Mouse (Mus musculus): Measurements from ENCODE around the gene Mdga1. TPM values are rescaled to one million over a fixed set of nuclear protein-coding genes. Genes with fewer than 3 reads are reported as not detected.

The Mdga1 gene
- polyA plus RNA-seq, 2 experiments: 0.75 to 1.7 TPM

GRCm38 (mm10) chr17:29818989-29819388, 150.9 kb downstream of the Mdga1 start:
- no peaks in the 10 kb centered on the region for H3K36me3 ChIP-seq (replicated peaks; ENCODE audit: control insufficient read depth, insufficient read depth, low read depth)
- H3K4me1 ChIP-seq (replicated peaks; ENCODE audit: control insufficient read depth in 2 of 2, insufficient read depth in 2 of 2, low read length in 1 of 2): peaks cover 0 to 3% of the 10 kb centered on the region in 2 experiments; a peak in 2 of 4 replicates
- ATAC-seq (ENCODE audit: insufficient read depth) (no peak), DNase-seq (ENCODE audit: low read depth in 3 of 3, low spot score in 3 of 3) (no peak)
- no peak overlapping the region for H3K27ac ChIP-seq
- H3K27me3 ChIP-seq (ENCODE audit: control insufficient read depth, insufficient read depth, low read length): peaks cover 3% of the 10 kb centered on the region; the same call in 1 of the 2 replicates
- H3K9ac ChIP-seq (replicated peaks): no peak overlapping the region
- H3K4me3 ChIP-seq (ENCODE audit: insufficient read depth in 1 of 2, low read depth in 2 of 2, low read length in 2 of 2): no peak overlapping the region
- 64% methylated on average over 7 of the region's 7 CpGs for WGBS (ENCODE audit: insufficient replicate concordance)
- TF ChIP-seq CTCF (IDR thresholded peaks at IDR 0.05; ENCODE audit: low read depth) (no peak), EP300 (IDR thresholded peaks at IDR 0.05; ENCODE audit: low read depth) (no peak)
- no peaks in the 10 kb centered on the region for H3K9me3 ChIP-seq (ENCODE audit: control insufficient read depth, low read length)
- no peak overlapping the region for H3K4me2 ChIP-seq (ENCODE audit: low read depth)

- no peaks in the 10 kb centered on the region for H3K9me3 ChIP-seq (ENCODE audit: control insufficient read depth, low read length)
- no peak for TF ChIP-seq EP300 (IDR thresholded peaks at IDR 0.05; ENCODE audit: low read depth)
- no peak for TF ChIP-seq CTCF (IDR thresholded peaks at IDR 0.05; ENCODE audit: low read depth)
- peaks cover 5 to 9% of the 10 kb centered on the region in 2 experiments for H3K4me1 ChIP-seq (replicated peaks; ENCODE audit: control insufficient read depth in 2 of 2, insufficient read depth in 2 of 2, low read length in 1 of 2)
- ATAC-seq (ENCODE audit: insufficient read depth) (no peak), DNase-seq (ENCODE audit: low read depth in 3 of 3, low spot score in 3 of 3) (no peak)
- WGBS (ENCODE audit: insufficient replicate concordance): 63% methylated on average over 11 of the region's 11 CpGs
- no peaks in the 10 kb centered on the region for H3K36me3 ChIP-seq (replicated peaks; ENCODE audit: control insufficient read depth, insufficient read depth, low read depth)
- H3K27me3 ChIP-seq (ENCODE audit: control insufficient read depth, insufficient read depth, low read length): peaks cover 2% of the 10 kb centered on the region; the same call in 1 of the 2 replicates
- H3K9ac ChIP-seq (replicated peaks): no peak overlapping the region
- H3K4me3 ChIP-seq (ENCODE audit: insufficient read depth in 1 of 2, low read depth in 2 of 2, low read length in 2 of 2): no peak overlapping the region
- H3K4me2 ChIP-seq (ENCODE audit: low read depth): no peak overlapping the region
- H3K27ac ChIP-seq: no peak overlapping the region
Observed at GRCm38 (mm10) chr17:29818264-29818945, 151.5 kb downstream of the Mdga1 start.

GRCm38 (mm10) chr17:29814758-29815157, 155.1 kb downstream of the Mdga1 start:
- ATAC-seq (ENCODE audit: insufficient read depth): no peak
- TF ChIP-seq EP300 (IDR thresholded peaks at IDR 0.05; ENCODE audit: low read depth) (no peak), CTCF (IDR thresholded peaks at IDR 0.05; ENCODE audit: low read depth) (no peak)
- DNase-seq (ENCODE audit: low read depth in 3 of 3, low spot score in 3 of 3): no peak
- Histone ChIP-seq H3K4me1 (replicated peaks; ENCODE audit: control insufficient read depth in 2 of 2, insufficient read depth in 2 of 2, low read length in 1 of 2) (peaks cover 7 to 13% of the 10 kb centered on the region in 2 experiments), H3K36me3 (replicated peaks; ENCODE audit: control insufficient read depth, insufficient read depth, low read depth) (no peaks in the 10 kb centered on the region), H3K9me3 (ENCODE audit: control insufficient read depth, low read length) (no peaks in the 10 kb centered on the region), H3K27me3 (ENCODE audit: control insufficient read depth, insufficient read depth, low read length) (no peaks in the 10 kb centered on the region), H3K4me2 (ENCODE audit: low read depth) (no peak overlapping the region), H3K27ac (no peak overlapping the region), H3K9ac (replicated peaks) (no peak overlapping the region), H3K4me3 (ENCODE audit: insufficient read depth in 1 of 2, low read depth in 2 of 2, low read length in 2 of 2) (no peak overlapping the region)
- WGBS (ENCODE audit: insufficient replicate concordance): 66% methylated on average over 6 of the region's 6 CpGs

- Histone ChIP-seq H3K27ac (no peak overlapping the region), H3K9me3 (ENCODE audit: control insufficient read depth, low read length) (no peaks in the 10 kb centered on the region), H3K27me3 (ENCODE audit: control insufficient read depth, insufficient read depth, low read length) (no peaks in the 10 kb centered on the region), H3K9ac (replicated peaks) (no peak overlapping the region), H3K36me3 (replicated peaks; ENCODE audit: control insufficient read depth, insufficient read depth, low read depth) (no peaks in the 10 kb centered on the region), H3K4me3 (ENCODE audit: insufficient read depth in 1 of 2, low read depth in 2 of 2, low read length in 2 of 2) (no peak overlapping the region), H3K4me1 (replicated peaks; ENCODE audit: control insufficient read depth in 2 of 2, insufficient read depth in 2 of 2, low read length in 1 of 2) (peaks cover 7 to 13% of the 10 kb centered on the region in 2 experiments), H3K4me2 (ENCODE audit: low read depth) (no peak overlapping the region)
- no peak for ATAC-seq (ENCODE audit: insufficient read depth)
- no peak for TF ChIP-seq EP300 (IDR thresholded peaks at IDR 0.05; ENCODE audit: low read depth)
- no peak for TF ChIP-seq CTCF (IDR thresholded peaks at IDR 0.05; ENCODE audit: low read depth)
- 11% methylated on average over 4 of the region's 4 CpGs for WGBS (ENCODE audit: insufficient replicate concordance)
- no peak for DNase-seq (ENCODE audit: low read depth in 3 of 3, low spot score in 3 of 3)
Observed at GRCm38 (mm10) chr17:29813328-29813727, 156.6 kb downstream of the Mdga1 start.

- H3K4me1 ChIP-seq (replicated peaks; ENCODE audit: control insufficient read depth in 2 of 2, insufficient read depth in 2 of 2, low read length in 1 of 2): no peaks in the 10 kb centered on the region
- no peak for TF ChIP-seq CTCF (IDR thresholded peaks at IDR 0.05; ENCODE audit: low read depth)
- no peak for TF ChIP-seq EP300 (IDR thresholded peaks at IDR 0.05; ENCODE audit: low read depth)
- H3K9me3 ChIP-seq (ENCODE audit: control insufficient read depth, low read length): no peaks in the 10 kb centered on the region
- H3K27me3 ChIP-seq (ENCODE audit: control insufficient read depth, insufficient read depth, low read length): no peaks in the 10 kb centered on the region
- H3K4me2 ChIP-seq (ENCODE audit: low read depth): no peak overlapping the region
- 53% methylated on average over 3 of the region's 3 CpGs for WGBS (ENCODE audit: insufficient replicate concordance)
- no peaks in the 10 kb centered on the region for H3K36me3 ChIP-seq (replicated peaks; ENCODE audit: control insufficient read depth, insufficient read depth, low read depth)
- ATAC-seq (ENCODE audit: insufficient read depth) (no peak), DNase-seq (ENCODE audit: low read depth in 3 of 3, low spot score in 3 of 3) (no peak)
- H3K9ac ChIP-seq (replicated peaks): no peak overlapping the region
- H3K4me3 ChIP-seq (ENCODE audit: insufficient read depth in 1 of 2, low read depth in 2 of 2, low read length in 2 of 2): no peak overlapping the region
- H3K27ac ChIP-seq: no peak overlapping the region
Observed at GRCm38 (mm10) chr17:29803545-29803944, 166.3 kb downstream of the Mdga1 start.
